Mouse (Mus musculus): Measurements from ENCODE around the gene Spns3. TPM values are rescaled to one million over a fixed set of nuclear protein-coding genes. Genes with fewer than 3 reads are reported as not detected.

The Spns3 gene
- 11.1 and 12.2 TPM in 2 replicates for polyA plus RNA-seq (2015; fragmentation: Nextera tagmentation; extraction: Ambion mirVana)

DNA sequence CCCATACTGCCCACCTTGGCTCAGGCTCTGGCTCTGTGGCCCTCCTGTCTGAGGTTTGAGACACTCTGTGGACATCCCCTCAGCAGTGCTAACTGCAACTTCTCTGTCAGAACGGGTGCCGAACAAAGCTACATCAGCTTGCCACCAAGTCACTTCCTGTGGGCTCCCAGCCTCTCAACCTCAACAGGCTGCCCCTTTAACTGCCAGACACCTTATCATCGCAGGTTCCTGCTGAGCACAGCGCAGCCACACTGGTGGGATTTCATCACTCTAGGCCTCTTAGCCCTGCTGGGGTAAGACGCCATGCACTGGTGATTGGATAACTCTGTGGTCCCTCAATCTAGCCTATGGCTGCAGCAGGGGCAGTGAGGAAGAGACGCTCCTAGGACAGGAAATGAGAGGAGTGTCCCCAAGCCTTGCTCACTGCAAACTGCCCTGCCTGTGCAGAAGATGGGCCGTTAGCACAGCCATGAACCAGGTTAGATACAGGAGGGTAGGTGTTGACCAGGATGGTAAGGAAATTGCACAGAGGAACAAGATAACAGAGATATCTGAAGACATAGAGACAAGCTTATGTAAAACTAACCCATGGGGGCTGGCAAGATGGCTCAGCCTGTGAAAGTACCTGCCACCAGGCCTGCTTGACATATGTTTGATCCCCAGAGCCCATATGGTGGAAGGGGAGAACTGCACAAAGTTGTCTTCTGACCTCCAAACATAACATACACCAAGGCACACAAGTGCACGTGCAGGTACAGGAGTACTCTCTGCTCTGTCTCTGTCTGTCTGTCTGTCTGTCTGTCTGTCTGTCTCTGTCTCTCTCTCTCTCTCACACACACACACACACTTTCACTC lies at the start of gene Spns3:
Gene Spns3, minus strand, starts transcription at position 373 of the 855 bp plus-strand sequence.
- Histone ChIP-seq H3K9ac (ENCODE audit: low read depth, low read length) (no peak within 1 kb of the TSS), H3K4me3 (ENCODE audit: low read depth, low read length) (no peak within 1 kb of the TSS), H3K4me1 (replicated peaks; ENCODE audit: control insufficient read depth, insufficient read depth, low read length) (no peaks in the 10 kb centered on the region), H3K36me3 (ENCODE audit: control insufficient read depth, insufficient read depth) (no peaks in the 10 kb centered on the region), H3K9me3 (ENCODE audit: control insufficient read depth) (no peaks in the 10 kb centered on the region), H3K4me2 (replicated peaks; ENCODE audit: low read depth) (no peak within 1 kb of the TSS), H3K27ac (ENCODE audit: low read depth, low read length) (no peak within 1 kb of the TSS), H3K27me3 (replicated peaks; ENCODE audit: control insufficient read depth, insufficient read depth, low read length) (no peaks in the 10 kb centered on the region)
- no peak for ATAC-seq
- WGBS = 47% methylated on average over 8 of the region's 8 CpGs
- TF ChIP-seq CTCF (IDR thresholded peaks at IDR 0.05; ENCODE audit: low read depth) = no peak

DNA sequence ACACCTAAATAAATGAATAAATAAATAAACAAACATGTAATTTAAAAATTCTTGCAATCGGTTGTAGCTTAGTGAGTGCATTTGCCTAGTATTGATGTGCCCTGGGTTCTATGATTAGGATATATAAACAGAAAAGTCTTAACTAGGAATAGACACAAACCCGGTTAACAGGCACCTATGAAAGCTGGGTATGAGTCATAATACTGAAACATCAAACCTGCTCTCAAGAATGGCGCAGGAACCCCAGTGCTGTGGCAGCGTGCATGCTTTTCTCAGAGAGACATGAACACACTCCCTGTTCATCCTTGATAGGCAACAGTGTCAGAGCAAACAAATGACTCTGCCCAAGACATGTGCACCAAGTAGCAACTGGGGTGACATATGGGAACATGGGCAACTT lies 47.5 kb upstream of the Spns3 start:
- H3K4me2 ChIP-seq (replicated peaks; ENCODE audit: low read depth) = no peak overlapping the region
- no peak overlapping the region for H3K27ac ChIP-seq (ENCODE audit: low read depth, low read length)
- no peak overlapping the region for H3K9ac ChIP-seq (ENCODE audit: low read depth, low read length)
- H3K27me3 ChIP-seq (replicated peaks; ENCODE audit: control insufficient read depth, insufficient read depth, low read length) = no peaks in the 10 kb centered on the region
- H3K4me1 ChIP-seq (replicated peaks; ENCODE audit: control insufficient read depth, insufficient read depth, low read length) = no peaks in the 10 kb centered on the region
- ATAC-seq = no peak
- TF ChIP-seq CTCF (IDR thresholded peaks at IDR 0.05; ENCODE audit: low read depth) = no peak
- no peaks in the 10 kb centered on the region for H3K9me3 ChIP-seq (ENCODE audit: control insufficient read depth)
- WGBS = 89% methylated on average over 4 of the region's 4 CpGs
- no peaks in the 10 kb centered on the region for H3K36me3 ChIP-seq (ENCODE audit: control insufficient read depth, insufficient read depth)
- no peak overlapping the region for H3K4me3 ChIP-seq (ENCODE audit: low read depth, low read length)

DNA sequence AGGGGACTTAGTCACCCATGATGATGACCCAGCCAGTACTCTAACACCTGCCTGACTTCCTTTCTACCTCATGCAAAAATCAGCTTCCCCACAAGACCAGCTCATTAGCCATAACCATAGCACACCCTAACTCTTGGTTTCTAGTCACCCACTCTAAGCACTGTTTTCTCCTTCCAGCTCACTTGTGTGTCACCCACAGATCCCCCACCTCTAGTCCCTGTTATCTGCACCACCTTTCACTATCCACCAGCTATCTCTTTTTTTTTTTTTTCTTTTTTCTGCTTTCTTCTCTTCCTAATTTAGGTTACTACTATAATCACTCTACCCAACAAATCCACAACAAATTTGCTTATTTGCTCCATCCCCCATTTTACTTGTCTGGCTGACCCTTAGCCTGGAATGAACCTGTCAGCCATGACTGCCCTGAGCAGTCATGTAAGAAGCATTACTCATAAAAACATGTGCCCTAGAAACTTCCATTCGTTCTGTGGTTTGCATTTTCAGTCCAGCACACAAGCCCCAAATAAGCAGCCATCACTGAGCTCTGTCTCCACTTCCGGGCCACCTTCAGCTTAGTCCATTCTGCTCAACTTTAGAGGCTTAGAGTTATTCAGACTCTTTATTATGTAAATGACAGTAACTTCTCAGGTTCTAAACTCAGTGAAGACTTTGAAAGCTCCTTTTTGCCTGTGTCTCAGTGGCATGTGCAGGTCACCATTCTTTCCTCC lies 44.9 kb upstream of the Spns3 start:
- no peak for TF ChIP-seq CTCF (IDR thresholded peaks at IDR 0.05; ENCODE audit: low read depth)
- Histone ChIP-seq H3K36me3 (ENCODE audit: control insufficient read depth, insufficient read depth) (no peaks in the 10 kb centered on the region), H3K4me3 (ENCODE audit: low read depth, low read length) (no peak overlapping the region), H3K9ac (ENCODE audit: low read depth, low read length) (no peak overlapping the region), H3K4me2 (replicated peaks; ENCODE audit: low read depth) (no peak overlapping the region), H3K4me1 (replicated peaks; ENCODE audit: control insufficient read depth, insufficient read depth, low read length) (no peaks in the 10 kb centered on the region), H3K27me3 (replicated peaks; ENCODE audit: control insufficient read depth, insufficient read depth, low read length) (no peaks in the 10 kb centered on the region), H3K27ac (ENCODE audit: low read depth, low read length) (no peak overlapping the region), H3K9me3 (ENCODE audit: control insufficient read depth) (no peaks in the 10 kb centered on the region)
- no peak for ATAC-seq
- WGBS = 72% methylated on average over 2 of the region's 2 CpGs

DNA sequence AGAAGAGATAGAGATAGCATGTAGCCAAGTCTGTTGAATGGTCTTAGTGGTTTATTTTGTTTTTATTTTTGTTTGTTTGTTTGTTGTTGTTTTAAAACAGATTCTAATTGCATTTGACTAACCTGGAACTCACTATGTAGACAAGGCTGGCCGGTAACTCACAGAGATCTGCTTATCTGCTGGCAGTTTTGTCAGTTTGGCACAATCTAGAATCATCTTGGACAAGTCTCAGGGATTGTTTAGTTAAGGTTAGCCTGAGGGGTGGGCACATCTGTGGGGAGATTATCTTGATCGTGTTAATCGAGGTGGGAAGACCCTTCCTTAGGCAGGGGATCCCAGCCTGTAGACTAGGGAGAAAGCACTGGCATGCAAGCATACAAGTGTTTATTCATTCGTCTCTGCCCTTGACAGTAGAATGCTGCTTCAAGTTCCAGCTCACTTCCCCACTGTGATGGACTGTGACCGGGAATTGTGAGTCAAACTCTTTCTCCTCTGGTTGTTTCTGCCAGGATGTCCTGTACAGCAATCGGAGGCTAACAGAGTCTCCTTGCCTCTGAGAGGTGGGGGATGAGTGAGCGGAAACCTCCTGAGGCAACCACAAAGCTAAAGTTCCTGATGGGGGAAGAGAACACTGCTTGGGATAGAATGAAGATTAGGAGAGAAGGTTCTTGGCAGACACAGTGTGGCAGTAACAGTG lies 37.4 kb upstream of the Spns3 start:
- 62% methylated on average over 7 of the region's 7 CpGs for WGBS
- Histone ChIP-seq H3K36me3 (ENCODE audit: control insufficient read depth, insufficient read depth) (no peaks in the 10 kb centered on the region), H3K4me1 (replicated peaks; ENCODE audit: control insufficient read depth, insufficient read depth, low read length) (no peaks in the 10 kb centered on the region), H3K4me2 (replicated peaks; ENCODE audit: low read depth) (no peak overlapping the region), H3K9ac (ENCODE audit: low read depth, low read length) (no peak overlapping the region), H3K4me3 (ENCODE audit: low read depth, low read length) (no peak overlapping the region), H3K27ac (ENCODE audit: low read depth, low read length) (no peak overlapping the region), H3K27me3 (replicated peaks; ENCODE audit: control insufficient read depth, insufficient read depth, low read length) (no peaks in the 10 kb centered on the region), H3K9me3 (ENCODE audit: control insufficient read depth) (no peaks in the 10 kb centered on the region)
- ATAC-seq = no peak
- TF ChIP-seq CTCF (IDR thresholded peaks at IDR 0.05; ENCODE audit: low read depth) = no peak

DNA sequence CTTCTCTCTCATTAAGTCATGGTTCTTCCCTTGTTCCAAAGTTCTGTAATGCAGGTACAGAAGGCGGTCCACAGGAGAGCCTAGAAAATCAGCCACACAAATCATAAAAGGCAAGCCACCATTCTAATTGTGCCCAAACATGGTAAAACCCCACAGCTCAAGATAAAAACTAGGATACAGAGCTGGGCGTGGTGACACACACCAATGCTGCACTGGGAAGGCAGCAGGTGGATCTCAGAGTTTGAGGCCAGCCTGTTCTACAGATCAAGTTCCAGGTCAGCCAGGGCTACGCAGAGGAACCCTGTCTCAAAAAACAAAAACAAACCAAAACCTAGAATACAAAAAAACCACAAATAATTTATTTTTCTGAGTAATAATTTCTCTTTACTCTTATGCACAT lies 36.3 kb upstream of the Spns3 start:
- no peaks in the 10 kb centered on the region for H3K36me3 ChIP-seq (ENCODE audit: control insufficient read depth, insufficient read depth)

DNA sequence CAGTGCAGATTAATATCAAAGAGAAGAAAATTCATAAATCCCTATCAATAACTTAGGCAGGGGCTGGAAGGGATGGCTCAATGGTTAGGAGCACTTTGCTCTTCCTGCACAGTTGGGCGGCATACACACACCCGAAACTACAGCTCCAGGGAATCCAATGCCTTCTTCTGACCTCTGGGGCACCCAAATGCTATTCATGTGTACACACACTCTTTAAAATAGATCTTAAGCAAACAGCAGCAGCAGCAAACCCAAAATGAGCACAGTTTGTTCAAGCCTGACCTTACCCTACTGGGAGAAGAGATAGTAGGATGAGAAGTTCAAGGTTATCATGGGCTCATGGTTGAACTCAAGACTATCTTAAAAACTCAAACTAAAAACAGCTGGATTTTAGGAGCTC lies 32.8 kb upstream of the Spns3 start:
- no peak overlapping the region for H3K4me3 ChIP-seq (ENCODE audit: low read depth, low read length)
- WGBS = 77% methylated on average over 2 of the region's 2 CpGs
- no peak overlapping the region for H3K9ac ChIP-seq (ENCODE audit: low read depth, low read length)
- H3K27me3 ChIP-seq (replicated peaks; ENCODE audit: control insufficient read depth, insufficient read depth, low read length) = no peaks in the 10 kb centered on the region
- no peaks in the 10 kb centered on the region for H3K36me3 ChIP-seq (ENCODE audit: control insufficient read depth, insufficient read depth)
- H3K4me1 ChIP-seq (replicated peaks; ENCODE audit: control insufficient read depth, insufficient read depth, low read length) = no peaks in the 10 kb centered on the region
- no peak overlapping the region for H3K4me2 ChIP-seq (replicated peaks; ENCODE audit: low read depth)
- no peak overlapping the region for H3K27ac ChIP-seq (ENCODE audit: low read depth, low read length)
- no peak for ATAC-seq
- H3K9me3 ChIP-seq (ENCODE audit: control insufficient read depth) = no peaks in the 10 kb centered on the region
- TF ChIP-seq CTCF (IDR thresholded peaks at IDR 0.05; ENCODE audit: low read depth) = no peak

More for the DNA sequence above, 36.3 kb upstream of the Spns3 start:
- 45% methylated on average over 3 of the region's 3 CpGs for WGBS
- no peaks in the 10 kb centered on the region for H3K27me3 ChIP-seq (replicated peaks; ENCODE audit: control insufficient read depth, insufficient read depth, low read length)
- H3K27ac ChIP-seq (ENCODE audit: low read depth, low read length) = no peak overlapping the region
- H3K4me3 ChIP-seq (ENCODE audit: low read depth, low read length) = no peak overlapping the region
- no peak overlapping the region for H3K9ac ChIP-seq (ENCODE audit: low read depth, low read length)
- peak; percentile 25; the same call in 1 of the 2 replicates for ATAC-seq
- H3K4me2 ChIP-seq (replicated peaks; ENCODE audit: low read depth) = no peak overlapping the region
- no peak for TF ChIP-seq CTCF (IDR thresholded peaks at IDR 0.05; ENCODE audit: low read depth)
- H3K4me1 ChIP-seq (replicated peaks; ENCODE audit: control insufficient read depth, insufficient read depth, low read length) = no peaks in the 10 kb centered on the region
- H3K9me3 ChIP-seq (ENCODE audit: control insufficient read depth) = no peaks in the 10 kb centered on the region
